Mouse (Mus musculus) lung, embryonic 14.5 days (tissue): ENCODE data around the gene Pxylp1. TPM values are rescaled to one million over a fixed set of nuclear protein-coding genes. Genes with fewer than 3 reads are reported as not detected.
A peak's percentile ranks its signal among the peaks of the same experiment; 100 is the strongest.

Source experiments
- ATAC-seq: fragments of 200-750 bp; cut with Nextera tagmentation; 2 replicates; pipeline ENCODE4 v1.8.0; 2017; ENCODE audit warnings: mild to moderate bottlenecking, moderate TSS enrichment, moderate library complexity; ENCODE audit not compliant: insufficient read depth
- DNase-seq: peaks from one replicate; pipeline ENCODE4 v3.0.0-alpha.2; 2015
- H3K27ac ChIP-seq: fragments of 300-500 bp; sonication (generic); 2 replicates; pipeline ENCODE4 v1.5.1; 2014; ENCODE audit warnings: low read depth, mild to moderate bottlenecking, moderate library complexity
- H3K27me3 ChIP-seq: fragments of 300-500 bp; sonication (generic); 2 replicates; pipeline ENCODE4 v1.6.1; 2014; ENCODE audit warnings: low read length, control low read depth; ENCODE audit not compliant: insufficient read depth
- H3K36me3 ChIP-seq: fragments of 300-500 bp; sonication (generic); 2 replicates; pipeline ENCODE4 v1.6.1; 2014; ENCODE audit warnings: control low read depth; ENCODE audit not compliant: insufficient read depth
- H3K4me1 ChIP-seq: fragments of 300-500 bp; sonication (generic); 2 replicates; pipeline ENCODE4 v1.6.1; 2014; ENCODE audit warnings: antibody characterized with exemption, control low read depth; ENCODE audit not compliant: insufficient read depth
- H3K4me2 ChIP-seq: fragments of 300-500 bp; sonication (generic); 2 replicates; pipeline ENCODE4 v1.6.1; 2014; ENCODE audit warnings: mild to moderate bottlenecking
- H3K4me3 ChIP-seq: fragments of 300-500 bp; sonication (generic); 2 replicates; pipeline ENCODE4 v1.5.1; 2014; ENCODE audit warnings: low read depth, low read length
- H3K9ac ChIP-seq: fragments of 300-500 bp; sonication (generic); 2 replicates; pipeline ENCODE4 v1.6.1; 2014
- H3K9me3 ChIP-seq: fragments of 300-500 bp; sonication (generic); 2 replicates; pipeline ENCODE4 v1.6.1; 2016; ENCODE audit warnings: low read depth, low read length, control low read depth
- CTCF ChIP-seq: IDR thresholded peaks from 2 replicates; pipeline ENCODE4 v1.5.1; 2016; ENCODE audit warnings: antibody characterized with exemption, low read depth
- WGBS: fragments of 180-500 bp; shearing (Covaris S2); extraction: QIAGEN DNeasy Blood & Tissue Kit; methylation state at CpG from one replicate; pipeline ENCODE4 v1.1.7; 2014; 5-methylcytosine and 5-hydroxymethylcytosine counted together
- polyA plus RNA-seq: library from polyadenylated mRNA; unstranded; fragments of >200 nt; fragmentation: Nextera tagmentation; extraction: Ambion mirVana; gene quantifications from 2 replicates; pipeline ENCODE4 v1.2.1, GENCODE M21; 2014

Pxylp1 gene
- polyA plus RNA-seq, 1 experiment from 2014 or later: 17.4 TPM

DNA sequence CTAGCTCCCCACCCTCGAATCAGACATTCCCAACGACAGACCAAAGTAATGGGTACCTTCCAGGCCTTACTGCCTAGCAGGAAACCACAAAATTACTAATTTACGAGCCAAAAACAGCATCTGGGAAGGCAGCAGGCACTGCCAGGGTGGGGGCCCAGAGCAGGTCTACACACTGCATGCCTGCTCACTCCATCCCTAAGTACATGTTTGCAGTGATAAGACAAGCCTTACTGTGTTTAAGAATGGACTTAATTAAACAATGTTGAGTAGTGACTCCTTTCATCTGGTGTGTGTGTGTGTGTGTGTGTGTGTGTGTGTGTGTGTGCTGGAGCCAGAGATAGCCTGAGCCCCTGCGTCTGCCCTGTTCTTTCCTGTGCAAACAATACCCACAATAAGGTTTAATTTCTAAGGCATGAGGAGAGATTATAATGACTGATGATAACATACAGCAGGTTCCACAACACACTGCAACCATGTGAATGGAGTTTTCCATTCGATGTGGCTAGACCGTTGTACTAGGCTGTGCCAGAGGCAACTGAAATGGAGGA is 57.0 kb downstream of the Pxylp1 start:
- peak; percentile 70; the same call in 1 of the 2 replicates for ATAC-seq
- no peaks in the 10 kb centered on the region for H3K36me3 ChIP-seq
- H3K4me3 ChIP-seq: no peak overlapping the region
- H3K4me2 ChIP-seq: no peak overlapping the region
- TF ChIP-seq CTCF: no peak
- no peak overlapping the region for H3K9ac ChIP-seq
- no peaks in the 10 kb centered on the region for H3K4me1 ChIP-seq
- H3K9me3 ChIP-seq: no peaks in the 10 kb centered on the region
- no peak for DNase-seq
- 64% methylated on average over 6 of the region's 6 CpGs for WGBS
- no peaks in the 10 kb centered on the region for H3K27me3 ChIP-seq
- no peak overlapping the region for H3K27ac ChIP-seq

DNA sequence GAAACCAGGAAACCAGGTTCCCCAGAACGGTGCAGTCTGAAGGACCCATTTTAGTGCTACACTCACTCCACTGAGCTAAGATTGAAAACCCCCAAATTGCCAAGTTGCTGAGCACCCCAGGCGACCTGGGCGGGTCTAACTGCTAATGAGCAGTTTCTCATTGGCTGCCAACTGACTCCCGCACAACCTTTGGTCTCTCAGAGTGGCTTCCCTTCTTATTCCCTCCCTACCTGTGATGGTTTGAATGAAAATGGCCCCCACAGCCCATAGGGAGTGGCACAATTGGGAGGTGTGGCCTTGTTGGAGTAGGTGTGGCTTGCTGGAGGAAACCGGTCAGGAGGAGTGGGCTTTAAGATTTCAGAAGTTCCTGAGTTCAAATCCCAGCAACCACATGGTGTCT is 58.9 kb downstream of the Pxylp1 start:
- H3K9ac ChIP-seq: no peak overlapping the region
- H3K27me3 ChIP-seq: no peaks in the 10 kb centered on the region
- ATAC-seq: no peak; the same call in 1 of the 2 replicates
- H3K36me3 ChIP-seq: no peaks in the 10 kb centered on the region
- H3K27ac ChIP-seq: no peak overlapping the region
- no peak for TF ChIP-seq CTCF
- H3K4me2 ChIP-seq: no peak overlapping the region
- H3K4me3 ChIP-seq: no peak overlapping the region
- 59% methylated on average over 5 of the region's 5 CpGs for WGBS
- DNase-seq: no peak
- H3K4me1 ChIP-seq: no peaks in the 10 kb centered on the region
- H3K9me3 ChIP-seq: no peaks in the 10 kb centered on the region

DNA sequence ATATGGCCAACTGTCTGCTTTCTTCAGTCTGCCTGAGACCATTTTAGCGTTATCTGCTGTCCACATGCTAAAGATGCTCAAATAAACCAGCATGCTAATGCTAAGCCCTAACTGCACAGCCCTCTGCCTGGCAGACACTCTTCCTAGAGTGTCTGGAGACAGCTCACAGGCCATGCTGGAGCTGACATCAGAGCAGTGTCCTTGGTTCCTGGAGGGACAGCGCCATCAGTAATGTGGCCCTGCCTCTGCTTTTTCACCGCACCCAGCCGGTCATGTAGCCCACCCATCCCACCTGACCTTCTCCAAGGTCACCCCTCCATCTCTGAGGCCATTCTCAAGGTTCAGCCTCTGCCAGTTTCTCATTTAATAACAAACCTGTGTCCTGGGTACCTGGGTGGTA is 60.0 kb downstream of the Pxylp1 start:
- no peak overlapping the region for H3K27ac ChIP-seq
- no peaks in the 10 kb centered on the region for H3K9me3 ChIP-seq
- no peaks in the 10 kb centered on the region for H3K4me1 ChIP-seq
- WGBS: 55% methylated on average over 4 of the region's 4 CpGs
- no peak for TF ChIP-seq CTCF
- no peak for ATAC-seq
- H3K9ac ChIP-seq: no peak overlapping the region
- H3K4me2 ChIP-seq: no peak overlapping the region
- no peaks in the 10 kb centered on the region for H3K27me3 ChIP-seq
- no peak for DNase-seq
- H3K36me3 ChIP-seq: no peaks in the 10 kb centered on the region
- no peak overlapping the region for H3K4me3 ChIP-seq

DNA sequence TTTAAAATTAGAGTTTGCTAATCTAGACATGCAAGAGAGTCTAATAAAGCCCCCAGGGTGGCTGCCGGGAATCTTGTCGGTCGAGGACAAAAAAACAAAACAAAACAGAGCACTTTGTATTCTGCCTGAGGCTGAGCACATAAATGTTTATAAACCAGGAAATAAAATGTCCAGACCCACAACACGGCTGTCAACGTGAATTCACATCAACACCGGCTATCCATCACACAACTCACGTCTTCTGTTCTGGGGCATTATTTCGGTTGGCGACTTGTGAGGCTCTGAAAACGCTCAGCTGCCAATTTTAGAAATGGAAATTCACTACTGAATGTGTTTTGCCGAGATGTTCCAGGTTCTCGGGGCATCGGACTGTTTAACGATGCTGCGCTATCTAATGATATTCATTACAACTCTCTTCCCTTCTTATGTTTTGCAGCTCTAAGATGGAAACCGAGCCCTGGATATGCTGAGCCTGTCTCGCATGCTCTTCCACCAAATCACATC is 61.6 kb downstream of the Pxylp1 start:
- no peak overlapping the region for H3K4me2 ChIP-seq
- H3K4me3 ChIP-seq: no peak overlapping the region
- no peak overlapping the region for H3K27ac ChIP-seq
- H3K27me3 ChIP-seq: no peaks in the 10 kb centered on the region
- no peaks in the 10 kb centered on the region for H3K4me1 ChIP-seq
- no peak overlapping the region for H3K9ac ChIP-seq
- no peak for DNase-seq
- no peaks in the 10 kb centered on the region for H3K36me3 ChIP-seq
- 76% methylated on average over 17 of the region's 17 CpGs for WGBS
- no peak for TF ChIP-seq CTCF
- ATAC-seq: no peak
- no peaks in the 10 kb centered on the region for H3K9me3 ChIP-seq

DNA sequence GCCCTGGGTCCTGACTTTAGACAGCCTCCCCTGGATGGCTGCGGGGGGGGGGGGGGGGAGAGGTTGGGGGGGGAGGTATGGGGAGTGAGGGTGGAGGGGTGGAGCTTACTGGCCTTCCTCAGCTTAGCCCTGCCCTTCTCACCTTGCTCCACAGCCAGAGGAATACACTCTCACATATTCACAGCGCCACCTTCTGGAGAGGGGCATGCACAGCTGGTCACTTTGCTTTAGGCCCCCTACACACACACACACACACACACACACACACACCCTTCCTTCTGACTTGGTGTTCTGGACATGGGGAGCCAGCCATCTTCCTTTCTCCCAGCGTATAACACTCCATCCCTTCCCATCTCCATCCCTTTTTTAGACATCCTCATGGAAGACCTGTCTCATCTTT is 62.8 kb downstream of the Pxylp1 start:
- no peaks in the 10 kb centered on the region for H3K9me3 ChIP-seq
- DNase-seq: no peak
- H3K4me1 ChIP-seq: no peaks in the 10 kb centered on the region
- H3K36me3 ChIP-seq: peaks cover 3% of the 10 kb centered on the region; the same call in 1 of the 2 replicates
- TF ChIP-seq CTCF: 0 out of 2 replicates have a peak, but pooled peaks have one; percentile 29
- no peaks in the 10 kb centered on the region for H3K27me3 ChIP-seq
- 88% methylated on average over 3 of the region's 3 CpGs for WGBS
- no peak for ATAC-seq
- H3K27ac ChIP-seq: no peak overlapping the region
- no peak overlapping the region for H3K4me2 ChIP-seq
- H3K9ac ChIP-seq: no peak overlapping the region
- no peak overlapping the region for H3K4me3 ChIP-seq

DNA sequence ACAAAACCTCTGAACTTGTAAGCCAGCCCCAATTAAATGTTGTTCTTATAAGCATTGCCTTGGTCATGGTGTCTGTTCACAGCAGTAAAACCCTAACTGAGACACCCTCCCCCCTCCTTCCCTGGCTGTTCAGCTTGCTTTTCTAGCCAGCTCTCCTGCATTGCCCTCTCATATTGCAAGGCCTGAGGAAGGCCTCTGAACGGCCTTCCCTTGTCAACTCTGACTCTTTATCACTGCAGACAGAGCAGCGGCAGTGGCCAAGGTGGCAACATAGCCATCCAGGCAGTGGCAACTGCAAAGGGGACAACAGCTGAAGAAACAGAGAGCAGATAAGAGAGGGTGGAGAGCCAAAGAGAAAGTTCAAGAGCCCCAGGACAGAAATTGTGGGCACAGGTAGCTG is 64.4 kb downstream of the Pxylp1 start:
- TF ChIP-seq CTCF: no peak
- no peak overlapping the region for H3K27ac ChIP-seq
- 51% methylated on average over 2 of the region's 2 CpGs for WGBS
- peaks cover 3% of the 10 kb centered on the region; the same call in 1 of the 2 replicates for H3K36me3 ChIP-seq
- no peaks in the 10 kb centered on the region for H3K9me3 ChIP-seq
- DNase-seq: no peak
- H3K4me1 ChIP-seq: no peaks in the 10 kb centered on the region
- no peaks in the 10 kb centered on the region for H3K27me3 ChIP-seq
- H3K4me3 ChIP-seq: no peak overlapping the region
- no peak overlapping the region for H3K9ac ChIP-seq
- ATAC-seq: no peak
- no peak overlapping the region for H3K4me2 ChIP-seq

DNA sequence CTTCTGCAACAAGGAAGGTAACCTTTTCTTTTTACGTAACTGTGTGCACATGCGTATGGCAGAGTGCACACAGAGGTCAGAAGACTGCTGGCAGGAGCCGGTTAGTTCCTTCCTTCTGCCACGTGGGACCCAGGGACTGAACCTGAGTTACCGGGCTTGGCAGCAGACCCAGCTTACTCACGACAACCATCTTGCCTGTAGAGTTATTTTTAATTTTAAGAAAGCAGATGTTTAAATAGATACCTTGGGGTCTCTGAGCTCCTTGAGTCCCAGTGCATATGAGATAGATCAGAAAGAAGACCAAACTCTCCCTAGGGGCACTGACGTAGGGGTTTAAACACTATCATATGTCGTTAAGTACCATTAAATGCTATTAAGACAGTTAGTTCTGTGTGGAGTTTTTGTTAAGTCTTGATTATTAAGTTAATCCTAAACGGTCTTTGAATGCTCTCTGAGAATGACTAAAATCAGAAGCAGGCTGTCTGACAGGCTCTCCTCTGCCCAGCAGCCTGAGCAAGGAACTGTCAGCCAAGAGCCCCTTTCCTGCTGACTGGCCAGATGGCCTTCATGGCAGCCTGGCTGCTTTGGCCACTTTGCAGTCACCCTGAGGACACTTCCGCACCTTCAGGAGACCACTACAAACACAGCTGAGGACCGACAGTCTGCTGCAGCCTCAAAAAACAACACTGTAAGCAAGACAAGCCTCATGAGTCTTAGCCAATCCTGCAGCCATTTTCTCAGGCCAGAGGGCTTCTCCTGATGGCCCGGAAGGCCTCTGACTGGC is 65.3 kb downstream of the Pxylp1 start:
- Histone ChIP-seq H3K27me3 (no peaks in the 10 kb centered on the region), H3K27ac (no peak overlapping the region), H3K4me3 (no peak overlapping the region), H3K9me3 (no peaks in the 10 kb centered on the region), H3K9ac (no peak overlapping the region), H3K4me2 (no peak overlapping the region), H3K4me1 (no peaks in the 10 kb centered on the region), H3K36me3 (peaks cover 3% of the 10 kb centered on the region; the same call in 1 of the 2 replicates)
- DNase-seq: no peak
- no peak for TF ChIP-seq CTCF
- ATAC-seq: no peak
- 80% methylated on average over 12 of the region's 12 CpGs for WGBS
